8 mouse cellular contexts compared by ENCODE assay signal in genomic region chr2:63183563-63184545, GRCm38 (mm10). TPM values are rescaled to one million over a fixed set of nuclear protein-coding genes. Genes with fewer than 3 reads are reported as not detected.
A peak's percentile ranks its signal among the peaks of the same experiment; 100 is the strongest.
DNase-seq lines count a peak whose midpoint lies in the region; ATAC-seq and TF ChIP-seq lines count a peak whose summit lies in the region.

Kcnh7 (minus strand) TSS chr2:63184287.

- TF ChIP-seq CTCF in gastrocnemius, adult 2 months (IDR thresholded peaks at IDR 0.05), result no peak

- no peaks in the 10 kb centered on the region for H3K36me3 ChIP-seq in forebrain, embryonic 15.5 days
- no peaks in the 10 kb centered on the region for H3K36me3 ChIP-seq in midbrain, embryonic 14.5 days (ENCODE audit: control insufficient read depth, insufficient read depth, low read length)

- WGBS in forebrain, embryonic 15.5 days, result under 1% methylated on average over 48 of the region's 49 CpGs
- 1% methylated on average over 49 of the region's 49 CpGs for whole genome bisulfite sequencing in midbrain, embryonic 14.5 days

- H3K9ac ChIP-seq in forebrain, embryonic 15.5 days (replicated peaks), result peak within 1 kb of the TSS; percentile 82
- H3K9ac ChIP-seq in midbrain, embryonic 14.5 days (replicated peaks; ENCODE audit: low read length), result peak within 1 kb of the TSS; percentile 64

- H3K4me3 ChIP-seq in gastrocnemius, adult 2 months, result peak within 1 kb of the TSS; percentile 41
- H3K4me3 ChIP-seq in forebrain, embryonic 15.5 days, result peak within 1 kb of the TSS; percentile 69
- peak within 1 kb of the TSS; percentile 63 for H3K4me3 ChIP-seq in midbrain, embryonic 14.5 days (replicated peaks; ENCODE audit: low read depth, low read length)

- H3K27ac ChIP-seq in gastrocnemius, adult 2 months, result no peak within 1 kb of the TSS
- H3K27ac ChIP-seq in forebrain, embryonic 15.5 days (replicated peaks), result peak within 1 kb of the TSS; percentile 83
- peak within 1 kb of the TSS; percentile 89 for H3K27ac ChIP-seq in midbrain, embryonic 14.5 days (replicated peaks; ENCODE audit: low read depth, low read length)

- H3K27me3 ChIP-seq in forebrain, embryonic 15.5 days, result no peaks in the 10 kb centered on the region
- H3K27me3 ChIP-seq in midbrain, embryonic 14.5 days (ENCODE audit: control insufficient read depth, insufficient read depth, low read length), result 0 out of 2 replicates have a peak, but pooled peaks cover 4% of the 10 kb centered on the region

- peak within 1 kb of the TSS; percentile 68 for H3K4me2 ChIP-seq in forebrain, embryonic 15.5 days (replicated peaks)
- H3K4me2 ChIP-seq in midbrain, embryonic 14.5 days (ENCODE audit: low read length), result peak within 1 kb of the TSS; percentile 61

- peaks cover 21% of the 10 kb centered on the region for H3K4me1 ChIP-seq in forebrain, embryonic 15.5 days
- peaks cover 12% of the 10 kb centered on the region; the same call in 1 of the 2 replicates for H3K4me1 ChIP-seq in midbrain, embryonic 14.5 days (ENCODE audit: control insufficient read depth, insufficient read depth, low read length)

- ATAC-seq in forebrain, embryonic 15.5 days (replicated peaks), result peak; percentile 84
- peak; percentile 86 for ATAC-seq in midbrain, embryonic 14.5 days (ENCODE audit: low FRiP score, low TSS enrichment)

- DNase-seq in gastrocnemius, adult 2 months, result no peak
- no peak for DNase-seq in gastrocnemius, postnatal 14 days
- peak; percentile 4 for DNase-seq in WW6 (ENCODE audit: low read depth, low spot score)
- peak; percentile 43 to 49 for DNase-seq in layer of hippocampus, postnatal 25 days (ENCODE audit: extremely low spot score in 1 of 2, low spot score in 1 of 2)
- peak; percentile 80 for DNase-seq in midbrain, embryonic 14.5 days
- DNase-seq in urinary bladder, adult 2 months (ENCODE audit: low spot score), result no peak
- no peak for DNase-seq in thymus, postnatal 36 days

- intact Hi-C loops in gastrocnemius, adult 2 months (cut with DNase I), result no loop called here
- intact Hi-C loops in gastrocnemius, postnatal 14 days (cut with DNase I; ENCODE audit: low total_unique reads), result no loop called here

- no peaks in the 10 kb centered on the region for H3K9me3 ChIP-seq in forebrain, embryonic 15.5 days
- no peaks in the 10 kb centered on the region for H3K9me3 ChIP-seq in midbrain, embryonic 14.5 days (ENCODE audit: control insufficient read depth, low read length)

RNA-seq across cellular contexts. Expression of gene Kcnh7, which starts in this region (rescaled TPM):
- under 1 TPM; 0.11 to 0.15 TPM for total RNA-seq in gastrocnemius, adult 2 months (2021)
- total RNA-seq in gastrocnemius, postnatal 14 days (2021), result under 1 TPM; 0.44 to 0.76 TPM
- 11.2 and 12.5 TPM in 2 replicates for polyA plus RNA-seq in forebrain, embryonic 15.5 days (2015; fragmentation: Nextera tagmentation; extraction: Ambion mirVana)
- total RNA-seq in layer of hippocampus, postnatal 25 days (2021), result 10 to 100 TPM; 29.3 to 43.8 TPM
- 9.7 and 12.1 TPM in 2 replicates for polyA plus RNA-seq in midbrain, embryonic 14.5 days (2014; fragmentation: Nextera tagmentation; extraction: Ambion mirVana)
- polyA plus RNA-seq in urinary bladder, adult 2 months (2012; rRNA removed), result 0.01 TPM in 1 of 2 replicates, not detected in the other

Comparison
In these comparisons a context has a peak if more than half of its experiments do, and no peak if none do; other contexts are left out.
1. RNA of gene Kcnh7 (total RNA-seq): 29.3 to 43.8 TPM in layer of hippocampus, postnatal 25 days; 0.44 to 0.76 TPM in gastrocnemius, postnatal 14 days and 0.11 to 0.15 TPM in gastrocnemius, adult 2 months; every median in the first group is over 10 times any median in the second.
2. RNA of gene Kcnh7 (polyA plus RNA-seq): 11.2 to 12.5 TPM in forebrain, embryonic 15.5 days and 9.7 to 12.1 TPM in midbrain, embryonic 14.5 days; 0.01 TPM in urinary bladder, adult 2 months; every median in the first group is over 10 times any median in the second.
3. DNase-seq: peak in WW6 (single experiment), layer of hippocampus, postnatal 25 days (2 of 2) and midbrain, embryonic 14.5 days (single experiment); none in gastrocnemius, adult 2 months (single experiment), gastrocnemius, postnatal 14 days (single experiment), urinary bladder, adult 2 months (single experiment) and thymus, postnatal 36 days (0 of 2).
4. Peak in every context shown above with its lines, with median percentiles within 50 percentile points of each other: H3K4me3 ChIP-seq.